Mouse (Mus musculus): ENCODE data around the gene Son.

DNA sequence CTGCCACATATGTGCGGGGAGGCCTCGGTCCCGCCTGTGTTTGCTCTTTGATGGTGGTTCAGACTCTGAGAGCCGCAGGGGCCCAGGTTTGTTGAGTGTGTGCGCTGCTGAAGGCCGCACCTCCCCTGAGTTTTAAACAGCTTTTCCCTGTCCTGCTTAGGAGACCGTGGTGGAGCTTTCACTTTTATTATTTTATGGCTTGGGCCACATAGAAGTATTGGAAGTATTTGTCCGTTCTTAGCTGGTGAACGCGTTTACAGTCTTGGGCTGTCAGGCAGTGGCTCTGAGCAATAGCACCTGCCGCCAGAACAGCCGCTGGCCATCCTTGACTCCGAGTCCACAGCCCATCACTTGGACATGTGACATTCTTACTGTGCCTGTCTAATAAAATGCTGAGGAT is 54.6 kb downstream of the Son start:
- TF ChIP-seq CTCF (IDR thresholded peaks at IDR 0.05; ENCODE audit: low read depth) (no peak), EP300 (IDR thresholded peaks at IDR 0.05; ENCODE audit: low read depth) (no peak)

All from liver, embryonic 14.5 days (tissue).